Mouse (Mus musculus): Measurements from ENCODE around the gene Mettl2. TPM values are rescaled to one million over a fixed set of nuclear protein-coding genes. Genes with fewer than 3 reads are reported as not detected.
A peak's percentile ranks its signal among the peaks of the same experiment; 100 is the strongest.

The Mettl2 gene
- total RNA-seq, 2 experiments from 2014 or later, result 17.5 to 18.5 TPM

DNA sequence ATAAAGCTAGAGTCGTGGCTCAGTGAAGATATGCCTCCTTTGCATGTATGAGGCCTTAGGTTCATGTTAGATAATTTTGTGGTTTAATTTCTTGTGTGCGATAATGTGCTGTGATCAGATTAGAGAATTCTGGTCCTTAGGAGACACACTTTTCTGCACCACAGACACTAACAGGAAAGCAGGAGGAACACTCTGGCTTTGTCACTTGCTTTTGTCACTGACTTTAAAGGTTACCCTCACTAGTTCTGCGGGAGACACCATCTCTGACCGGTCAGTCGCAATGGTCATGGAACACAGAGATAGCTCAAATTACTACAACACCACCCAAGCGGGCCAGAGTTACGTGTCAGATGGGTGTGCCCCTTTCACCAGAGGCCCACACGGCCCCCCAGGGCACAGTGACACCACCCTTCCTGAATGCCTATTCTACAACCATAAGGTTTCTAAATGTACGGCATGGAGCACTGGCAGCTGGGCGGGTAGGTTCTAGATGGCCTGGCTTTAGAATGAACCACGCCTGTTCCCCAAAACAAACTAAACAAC, 26.2 kb downstream of the Mettl2 start:
- DNase-seq (ENCODE audit: low spot score in 2 of 2), result no peak

GRCm38 (mm10) chr11:105153068-105153833, 27.0 kb downstream of the Mettl2 start:
- DNase-seq (ENCODE audit: low spot score in 2 of 2), result no peak

GRCm38 (mm10) chr11:105155915-105156314, 29.7 kb downstream of the Mettl2 start:
- DNase-seq (ENCODE audit: low spot score in 2 of 2), result no peak

- no peak for DNase-seq (ENCODE audit: low spot score in 2 of 2)
Measured at GRCm38 (mm10) chr11:105156748-105157267, 30.6 kb downstream of the Mettl2 start.

GRCm38 (mm10) chr11:105158047-105158446, 31.8 kb downstream of the Mettl2 start:
- no peak for DNase-seq (ENCODE audit: low spot score in 2 of 2)

GRCm38 (mm10) chr11:105159673-105160360, 33.6 kb downstream of the Mettl2 start:
- DNase-seq (ENCODE audit: low spot score in 2 of 2), result no peak

DNA sequence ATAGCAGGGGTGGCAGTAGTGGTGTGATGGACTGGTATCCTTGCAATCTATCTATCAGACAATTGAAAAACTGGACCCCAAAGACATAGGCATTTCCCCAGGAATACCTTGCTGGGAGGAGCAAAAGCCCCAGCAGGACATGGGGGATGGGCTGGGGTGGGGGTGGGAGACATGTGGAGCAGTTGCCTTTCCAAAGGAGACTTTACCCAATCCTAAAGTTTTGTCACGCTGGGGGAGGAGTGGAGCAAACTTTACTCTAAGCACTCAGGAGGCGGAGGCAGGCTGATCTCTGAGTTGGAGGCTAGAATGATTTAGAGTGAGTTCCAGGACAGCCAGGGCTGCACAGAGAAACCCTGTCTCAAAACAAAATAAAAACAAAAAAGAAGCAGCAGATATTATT, 35.2 kb downstream of the Mettl2 start:
- no peak for DNase-seq (ENCODE audit: low spot score in 2 of 2)

GRCm38 (mm10) chr11:105164516-105165510, 38.6 kb downstream of the Mettl2 start:
- DNase-seq (ENCODE audit: low spot score in 2 of 2), result no peak

- no peak for DNase-seq (ENCODE audit: low spot score in 2 of 2)
Measured at GRCm38 (mm10) chr11:105166780-105167179, 40.6 kb downstream of the Mettl2 start.

DNA sequence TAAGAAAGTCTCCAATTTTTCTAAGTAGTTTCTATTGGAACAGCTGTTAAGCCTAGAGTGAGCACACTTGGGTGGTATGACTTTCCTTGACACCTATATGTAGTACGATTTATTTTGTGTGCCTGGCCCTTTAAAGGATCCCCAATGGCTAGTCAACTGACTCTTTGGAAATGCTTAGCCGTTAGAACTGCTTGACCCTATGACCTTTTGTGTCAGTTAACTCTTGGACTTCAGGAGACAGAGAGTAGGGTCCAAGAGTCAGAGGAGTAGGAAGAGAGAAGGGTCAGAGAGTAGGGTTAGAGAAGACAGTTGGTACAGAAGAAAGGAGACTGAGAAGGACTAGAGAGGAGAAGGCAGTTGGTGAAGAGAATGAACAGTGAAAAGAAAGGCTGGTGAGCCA, 52.3 kb downstream of the Mettl2 start, which contains the start of gene Tlk2:
Tlk2 (plus strand) TSS at position 292 of the 400 bp plus-strand sequence.
- DNase-seq (ENCODE audit: low spot score in 2 of 2), result no peak

DNA sequence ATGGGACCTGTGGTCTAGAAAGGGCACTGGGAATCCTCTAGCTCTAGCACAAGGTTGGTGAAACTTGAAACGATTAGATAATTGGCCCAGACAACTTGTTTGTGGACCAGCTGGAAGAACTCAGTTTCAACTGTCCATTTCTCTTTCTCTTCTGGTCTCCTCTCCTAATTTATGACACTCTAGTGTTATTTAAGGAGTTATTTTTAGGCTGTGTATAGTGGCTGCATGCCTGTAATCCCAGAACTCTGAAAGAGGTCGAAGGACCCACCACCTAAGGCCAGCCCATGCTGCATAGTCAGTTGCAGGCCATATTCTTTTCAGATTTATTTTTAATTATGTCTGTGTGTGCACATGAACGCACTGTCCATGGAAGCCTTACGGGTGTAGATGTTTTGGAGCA, 53.3 kb downstream of the Mettl2 start:
- no peak for DNase-seq (ENCODE audit: low spot score in 2 of 2)

DNA sequence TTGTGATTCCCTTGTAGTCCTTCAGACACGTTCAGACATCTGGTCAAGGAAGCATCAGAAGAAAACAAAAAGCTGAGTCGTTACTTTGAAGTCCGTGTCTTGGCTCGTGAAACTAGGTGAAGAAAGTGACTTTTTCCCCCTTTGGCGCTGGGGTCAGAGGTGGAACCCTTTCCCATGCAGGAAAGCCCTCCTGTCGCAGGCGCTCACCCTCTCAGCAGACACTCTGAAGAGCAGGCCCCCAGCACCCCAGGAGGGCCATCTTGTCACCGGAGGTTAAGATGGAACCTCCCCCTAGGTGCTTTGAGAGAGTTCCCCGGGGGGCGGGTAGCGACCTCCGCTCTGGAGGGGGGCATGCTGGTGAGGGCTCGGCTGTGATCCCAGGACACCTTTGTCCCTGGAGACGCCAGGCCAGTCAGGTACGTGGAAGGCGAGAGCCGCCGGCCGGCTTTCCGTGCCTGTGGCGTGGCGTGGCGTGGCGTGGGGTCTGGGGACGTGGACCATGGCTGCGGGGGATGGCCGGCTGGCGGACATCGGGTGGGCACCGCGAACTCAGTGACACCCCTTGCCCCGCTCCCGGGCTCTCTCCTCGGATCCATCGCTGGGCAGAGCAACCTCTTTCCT, 54.4 kb downstream of the Mettl2 start:
- DNase-seq (ENCODE audit: low spot score in 2 of 2), result peak in 1 of 2 experiments; percentile 22

- DNase-seq (ENCODE audit: low spot score in 2 of 2), result peak; percentile 85 to 91
Measured at GRCm38 (mm10) chr11:105181126-105181637, 55.0 kb downstream of the Mettl2 start.

DNA sequence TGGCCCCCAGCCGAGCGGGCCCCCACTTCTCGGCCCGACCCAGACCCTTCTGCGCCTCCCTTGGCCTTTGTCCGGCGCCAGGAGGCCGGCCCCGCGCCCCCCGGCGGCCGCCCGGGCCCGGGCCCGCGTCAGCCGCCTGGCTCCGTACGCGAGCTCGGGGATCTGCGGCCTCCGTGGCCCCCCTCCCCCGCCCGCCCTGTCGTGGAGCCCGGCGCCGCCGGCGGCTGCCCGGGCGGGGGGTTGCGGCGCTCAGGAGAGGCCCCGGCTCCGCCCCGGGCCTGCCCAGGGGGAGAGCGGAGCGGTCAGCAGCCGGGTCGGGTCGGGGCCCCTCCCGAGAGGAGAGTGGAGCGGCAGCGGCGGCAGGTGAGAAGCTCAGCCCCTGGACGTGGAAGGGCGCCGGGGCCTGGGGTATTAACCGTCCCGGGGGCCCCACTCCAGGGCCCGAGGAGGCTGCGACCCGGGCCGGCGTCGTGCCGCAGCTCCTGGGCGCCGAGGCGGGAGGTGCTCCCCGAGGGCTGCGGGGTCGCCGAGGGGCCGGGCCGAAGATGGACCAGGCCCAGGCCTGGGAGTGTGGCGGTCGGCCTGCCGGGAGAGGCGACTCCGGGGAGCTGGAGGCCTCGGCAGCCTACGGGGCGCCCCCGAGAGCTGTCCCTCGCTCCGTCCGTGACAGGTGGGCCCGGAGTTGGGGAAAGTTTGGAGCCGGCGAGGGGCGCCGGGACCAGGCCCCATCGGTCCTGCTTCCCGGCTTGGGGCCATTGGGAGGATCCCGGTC, 55.6 kb downstream of the Mettl2 start:
- DNase-seq (ENCODE audit: low spot score in 2 of 2), result peak; percentile 25 to 57

DNA sequence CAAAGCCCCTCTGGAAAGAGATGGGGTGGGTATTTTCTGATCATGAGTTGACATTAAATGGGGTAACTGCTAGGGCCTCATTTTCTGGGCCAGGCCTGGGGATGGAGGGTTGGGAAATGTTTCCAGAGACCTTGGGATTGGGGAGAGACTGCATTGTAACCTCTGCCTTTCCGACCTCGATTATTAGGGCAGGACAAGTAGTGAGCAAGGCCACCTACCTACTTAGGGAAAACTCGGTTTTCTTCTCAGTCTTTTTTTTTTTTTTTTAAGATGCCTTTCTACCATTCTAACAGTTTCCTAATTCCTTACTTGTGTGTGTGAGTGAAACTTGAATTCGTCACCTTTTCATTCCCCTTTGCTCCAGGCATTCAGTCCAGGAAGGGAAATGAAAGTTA, 56.2 kb downstream of the Mettl2 start:
- DNase-seq (ENCODE audit: low spot score in 2 of 2), result no peak

DNA sequence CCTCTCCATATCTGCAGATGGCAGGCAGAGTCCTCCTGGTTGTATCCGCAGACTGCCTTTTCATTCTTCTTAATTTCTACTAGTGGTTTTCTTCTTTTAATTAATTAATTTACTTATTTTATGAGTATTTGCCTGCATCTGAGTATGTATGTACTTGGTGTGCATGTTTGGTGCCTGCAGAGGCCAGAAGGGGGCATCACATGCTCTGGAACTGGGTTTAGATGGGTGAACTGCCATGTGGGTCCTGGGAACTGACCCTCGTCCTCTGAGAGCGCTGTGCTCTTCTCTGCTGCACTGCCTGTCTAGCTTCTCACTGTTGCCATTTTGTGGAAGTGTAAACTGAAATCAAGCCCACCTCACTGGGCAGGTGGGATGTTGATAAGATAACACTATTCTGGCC, 58.5 kb downstream of the Mettl2 start:
- no peak for DNase-seq (ENCODE audit: low spot score in 2 of 2)
